Mouse (Mus musculus): ENCODE data around the gene Ltb. TPM values are rescaled to one million over a fixed set of nuclear protein-coding genes. Genes with fewer than 3 reads are reported as not detected.

Gene Ltb
- not detected for polyA plus RNA-seq (2014; fragmentation: Illumina TruSeq; extraction: RNeasy Lipid Tissue Mini Kit (QIAGEN cat#74804); ENCODE audit: low read depth, low replicate concordance)

DNA sequence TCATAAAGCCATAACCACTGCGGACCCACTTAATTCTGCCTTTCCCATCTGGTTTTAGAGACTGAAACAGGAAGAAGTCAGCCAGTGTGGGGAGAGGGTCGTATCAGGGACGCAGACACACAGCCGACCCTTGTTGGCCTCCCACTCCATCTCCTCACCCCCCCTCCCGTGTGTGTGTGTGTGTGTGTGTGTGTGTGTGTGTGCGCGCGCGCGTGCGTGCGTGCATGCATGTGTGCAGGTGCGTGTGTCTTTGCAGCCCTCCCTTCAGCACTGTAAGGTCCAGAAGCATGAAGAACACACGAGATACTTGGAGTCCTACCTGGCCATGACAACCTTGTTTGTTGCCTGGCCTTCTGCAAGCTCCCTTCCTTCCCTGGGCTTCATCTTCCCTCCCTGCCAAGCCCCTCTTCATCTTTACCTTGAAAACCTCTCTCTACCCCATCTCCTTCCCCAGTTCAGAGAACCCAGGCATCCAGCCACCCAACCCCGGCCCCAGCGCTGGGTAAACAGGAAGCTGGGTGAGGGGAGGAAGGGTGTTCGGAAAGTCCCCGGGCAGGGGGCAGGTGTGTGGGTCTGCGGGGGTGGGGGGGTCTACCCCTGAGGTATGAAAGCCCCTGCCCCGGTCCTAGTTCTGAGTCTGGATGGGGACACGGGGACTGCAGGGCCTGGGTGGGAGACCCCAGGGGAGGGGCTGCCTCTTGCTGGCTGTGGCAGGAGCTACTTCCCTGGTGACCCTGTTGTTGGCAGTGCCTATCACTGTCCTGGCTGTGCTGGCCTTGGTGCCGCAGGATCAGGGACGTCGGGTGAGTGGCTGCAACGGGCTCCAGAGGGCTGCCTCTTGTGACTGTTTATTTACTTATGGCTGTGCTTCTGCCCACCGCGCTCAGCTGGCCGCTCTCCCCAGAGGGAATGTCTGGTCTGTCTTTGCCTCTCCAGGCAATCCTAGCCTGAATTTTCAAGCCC, at the start of gene Ltb:
Ltb (plus strand) TSS at position 559 of the 963 bp plus-strand sequence.

DNA sequence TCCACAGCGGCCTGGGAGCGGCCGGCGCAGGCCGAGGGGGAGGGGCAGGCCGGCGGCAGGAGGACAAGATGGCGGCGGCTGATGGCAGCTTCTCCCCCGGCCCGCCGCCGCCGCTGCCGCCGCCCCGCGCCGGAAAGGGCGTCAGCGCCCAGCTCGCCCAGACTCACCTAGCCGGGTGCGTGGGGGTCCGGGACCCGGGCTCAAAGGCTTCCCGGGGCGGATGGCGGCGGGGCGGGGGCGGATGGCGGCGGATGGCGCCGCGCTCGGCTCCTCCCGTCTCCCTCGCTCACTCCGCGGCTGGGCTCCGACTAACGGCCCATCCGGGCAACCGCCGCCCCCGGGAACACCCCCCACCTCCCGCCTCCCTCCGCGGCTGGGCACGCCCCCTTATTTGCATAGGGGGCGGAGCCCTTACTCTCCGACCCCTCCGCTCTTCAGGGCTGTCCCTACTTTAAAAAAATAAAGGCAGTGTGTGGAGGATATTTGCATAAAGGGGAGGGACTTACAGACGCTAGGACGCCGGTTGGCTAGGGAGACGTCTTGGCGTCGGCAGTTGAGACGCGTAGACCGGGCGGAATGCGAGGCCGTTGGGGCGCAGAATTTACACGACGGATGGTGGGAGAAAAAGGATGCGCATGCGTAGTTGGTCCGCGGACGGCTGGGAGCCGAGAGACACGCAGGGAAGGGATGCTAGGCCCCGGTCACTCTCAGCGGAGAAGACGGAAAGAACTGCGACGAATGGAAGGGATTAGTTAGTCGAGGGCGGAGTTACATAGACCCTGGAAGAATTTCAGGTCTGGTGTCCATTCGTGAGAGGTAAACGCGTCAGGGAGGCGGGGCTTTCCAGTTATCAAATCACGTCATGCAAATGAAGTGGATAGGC, 29.4 kb upstream of the Ltb start, which contains the start of gene Prrc2a:
Prrc2a (minus strand) TSS at position 330 of the 883 bp plus-strand sequence.

GRCm38 (mm10) chr17:35175968-35176367, 18.3 kb upstream of the Ltb start, which contains the start of gene Aif1:
TSS of gene Aif1 (minus strand) at chr17:35176068.

GRCm38 (mm10) chr17:35187959-35188610, 6.2 kb upstream of the Ltb start, which contains the start of gene Lst1:
TSS of gene Lst1 (minus strand) at chr17:35188439.

DNA sequence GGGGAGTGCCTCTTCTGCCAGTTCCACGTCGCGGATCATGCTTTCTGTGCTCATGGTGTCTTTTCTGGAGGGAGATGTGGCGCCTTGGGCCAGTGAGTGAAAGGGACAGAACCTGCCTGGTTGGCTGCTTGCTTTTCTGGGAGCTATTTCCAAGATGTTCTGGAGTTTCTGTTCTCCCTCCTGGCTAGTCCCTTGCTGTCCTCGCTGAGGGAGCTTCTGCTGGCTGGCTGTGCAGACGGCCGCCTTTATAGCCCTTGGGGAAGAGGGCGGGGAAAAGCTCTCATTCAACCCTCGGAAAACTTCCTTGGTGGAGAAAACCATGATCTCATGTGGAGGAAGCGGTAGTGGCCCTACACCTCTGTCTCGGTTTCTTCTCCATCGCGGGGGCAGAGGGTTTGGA, 7.5 kb downstream of the Ltb start, which contains the start of gene Tnf:
Tnf (minus strand) TSS at position 221 of the 400 bp plus-strand sequence.

DNA sequence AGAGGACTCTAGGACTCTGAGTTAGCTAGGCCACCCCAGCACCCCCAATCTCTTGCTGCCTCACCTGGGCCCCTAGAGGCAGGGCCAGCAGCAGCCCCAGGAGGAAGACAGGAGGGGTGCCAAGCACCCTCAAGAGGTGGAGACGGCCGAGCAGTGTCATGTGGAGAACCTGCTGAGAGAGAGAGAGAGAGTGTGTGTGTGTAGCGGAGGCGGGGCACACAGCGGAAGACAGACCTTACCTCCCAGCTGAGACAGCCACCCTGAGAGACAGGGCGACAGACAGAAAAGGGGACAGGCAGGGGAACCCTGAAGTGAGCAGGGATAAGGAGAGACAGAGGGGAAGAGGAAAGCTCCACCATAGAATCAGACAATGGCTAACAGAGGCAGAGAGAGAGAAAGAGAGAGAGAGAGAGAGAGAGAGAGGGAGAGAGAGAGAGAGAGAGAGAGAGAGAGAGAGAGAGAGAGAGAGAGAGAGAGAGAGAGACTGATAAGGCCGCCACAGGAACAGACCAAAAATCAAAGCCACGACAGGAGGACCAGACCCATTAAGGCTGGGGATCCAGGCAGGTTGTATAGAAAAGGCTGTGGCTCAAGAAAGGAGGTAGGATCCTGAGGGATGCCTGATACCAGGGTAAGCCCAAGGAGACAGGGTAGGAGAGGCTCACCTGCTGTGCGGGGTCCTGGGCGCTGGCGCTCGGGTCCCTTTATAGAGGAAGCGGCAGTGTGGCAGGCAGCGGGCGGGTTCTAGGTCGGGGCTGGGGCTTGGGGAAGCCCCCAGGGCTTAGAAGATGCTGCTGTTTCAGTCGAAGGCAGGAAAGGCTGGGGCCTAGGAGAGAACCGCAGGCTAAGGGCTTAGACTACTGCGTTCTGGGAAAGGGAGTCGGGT, 10.5 kb downstream of the Ltb start, which contains the start of gene Lta:
Lta (minus strand) TSS at position 858 of the 886 bp plus-strand sequence.

DNA sequence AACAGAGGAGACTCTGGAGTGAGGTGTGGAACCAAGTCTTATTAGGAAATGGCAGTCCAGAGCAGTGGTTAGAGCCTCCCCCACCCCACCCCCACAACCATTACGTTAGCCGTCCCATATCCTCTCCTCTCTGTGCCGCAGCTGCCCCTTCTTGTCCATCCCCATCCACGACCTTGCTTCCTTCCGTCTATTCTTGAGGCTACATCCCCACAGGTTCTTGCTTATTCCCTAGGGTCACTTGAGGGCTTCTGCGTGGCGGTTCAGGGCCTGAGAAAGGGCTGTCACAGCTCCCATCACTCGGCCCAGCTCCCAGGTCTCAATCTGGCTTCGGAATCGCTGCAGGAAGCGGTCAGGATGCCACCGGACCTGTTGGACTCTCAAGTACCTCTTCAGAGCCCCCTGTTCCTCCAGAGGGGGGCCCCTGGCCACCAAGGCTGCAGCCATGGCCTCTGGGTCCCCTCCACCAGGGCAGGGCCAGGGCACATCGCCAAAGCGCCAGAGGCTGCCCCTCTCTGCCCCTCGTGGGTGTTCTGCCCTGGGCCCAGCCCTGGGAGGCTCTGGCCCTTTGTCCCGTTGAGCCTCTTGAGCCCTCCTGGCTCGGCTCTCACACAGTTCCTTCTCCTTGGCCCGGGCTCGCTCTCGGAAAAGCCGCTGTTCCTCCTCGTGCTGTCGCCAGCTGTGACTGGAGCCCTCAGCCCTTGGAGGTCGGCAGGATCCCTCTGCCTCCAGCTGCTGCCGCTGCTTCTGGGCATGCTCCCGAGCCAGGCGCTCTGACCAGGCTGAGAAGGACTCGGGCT, 26.1 kb downstream of the Ltb start, which contains the start of gene Gm16181:
Gm16181 (plus strand) TSS at position 679 of the 797 bp plus-strand sequence.

DNA sequence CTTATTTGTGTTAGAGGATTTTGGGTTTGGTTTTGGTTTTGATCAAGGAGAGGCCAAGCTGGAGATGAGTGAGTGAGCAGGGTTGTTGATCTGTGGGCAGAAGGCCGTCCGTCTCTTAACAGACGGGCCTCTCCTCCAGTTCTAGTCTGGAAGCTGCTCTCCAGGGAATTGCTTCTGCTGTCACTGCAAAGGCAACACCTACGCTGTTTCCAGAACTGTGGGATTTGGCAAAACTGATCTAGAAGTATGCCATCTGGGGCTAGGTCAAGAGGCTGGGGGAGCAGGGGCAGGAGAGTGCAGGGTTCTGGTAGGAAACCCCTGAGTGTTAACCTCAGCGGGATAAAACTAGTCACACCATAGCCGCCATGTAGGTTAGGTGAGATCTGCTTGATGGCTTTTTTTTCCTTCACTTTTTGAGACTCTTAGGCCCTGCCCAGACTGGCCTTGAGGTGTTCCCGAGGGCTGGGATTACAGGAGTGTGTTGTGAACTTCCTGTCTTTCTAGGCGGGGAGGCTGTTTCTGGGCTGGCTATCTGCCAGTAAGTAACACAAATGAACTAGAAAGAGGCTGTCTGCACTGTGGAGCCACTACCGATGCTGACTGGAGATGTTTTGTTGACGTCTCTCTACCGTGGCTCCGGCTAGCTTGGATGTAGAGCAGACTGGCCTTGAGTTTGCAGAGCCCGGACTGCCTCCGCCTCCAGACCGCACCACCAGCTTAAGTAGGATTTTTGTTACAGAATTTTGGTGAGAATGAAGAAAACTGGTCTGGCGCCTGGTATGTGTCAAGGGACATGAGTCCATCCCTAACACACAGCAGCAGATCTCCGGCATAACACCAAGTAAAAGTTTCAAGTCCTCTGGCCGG, 39.1 kb downstream of the Ltb start, which contains the start of gene Atp6v1g2:
Atp6v1g2 (plus strand) TSS at position 547 of the 867 bp plus-strand sequence.

DNA sequence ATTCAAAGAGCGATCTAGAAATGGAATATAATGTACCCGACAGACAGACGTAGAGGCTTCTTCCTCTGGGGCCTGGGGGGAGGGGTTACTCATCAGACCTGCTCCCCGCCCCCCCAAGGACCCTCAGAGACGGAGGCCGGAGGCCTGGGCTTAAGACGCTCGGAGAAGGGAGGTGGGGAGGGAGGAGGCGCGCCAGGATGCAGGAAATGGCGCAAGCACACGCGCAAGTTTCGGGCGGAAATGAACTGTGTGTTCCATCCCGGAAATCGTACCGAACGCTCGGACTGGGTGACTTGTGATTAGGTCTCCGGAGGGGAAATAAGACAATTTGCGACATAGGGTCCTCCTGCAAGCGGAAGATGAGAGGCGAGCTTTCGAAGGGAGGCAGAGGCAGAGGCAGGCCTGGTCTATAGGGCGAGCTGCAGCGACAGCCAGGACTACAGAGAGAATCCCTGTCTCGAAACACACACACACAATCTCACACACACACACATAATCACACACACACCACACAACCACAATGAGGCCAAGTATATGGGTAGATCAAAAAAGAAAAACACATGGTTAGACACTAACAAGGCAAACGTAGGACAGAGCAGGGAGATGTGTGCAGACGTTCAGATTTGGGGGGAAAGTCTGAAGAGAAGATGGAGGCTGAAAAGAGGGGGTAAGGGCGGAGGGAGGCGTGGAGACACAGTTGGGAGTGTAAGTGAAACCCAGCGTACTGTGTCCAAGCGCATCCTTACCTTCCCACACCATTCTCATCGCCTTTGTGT, 41.6 kb downstream of the Ltb start, which contains the start of gene Nfkbil1:
Nfkbil1 (minus strand) TSS at position 179 of the 776 bp plus-strand sequence.

DNA sequence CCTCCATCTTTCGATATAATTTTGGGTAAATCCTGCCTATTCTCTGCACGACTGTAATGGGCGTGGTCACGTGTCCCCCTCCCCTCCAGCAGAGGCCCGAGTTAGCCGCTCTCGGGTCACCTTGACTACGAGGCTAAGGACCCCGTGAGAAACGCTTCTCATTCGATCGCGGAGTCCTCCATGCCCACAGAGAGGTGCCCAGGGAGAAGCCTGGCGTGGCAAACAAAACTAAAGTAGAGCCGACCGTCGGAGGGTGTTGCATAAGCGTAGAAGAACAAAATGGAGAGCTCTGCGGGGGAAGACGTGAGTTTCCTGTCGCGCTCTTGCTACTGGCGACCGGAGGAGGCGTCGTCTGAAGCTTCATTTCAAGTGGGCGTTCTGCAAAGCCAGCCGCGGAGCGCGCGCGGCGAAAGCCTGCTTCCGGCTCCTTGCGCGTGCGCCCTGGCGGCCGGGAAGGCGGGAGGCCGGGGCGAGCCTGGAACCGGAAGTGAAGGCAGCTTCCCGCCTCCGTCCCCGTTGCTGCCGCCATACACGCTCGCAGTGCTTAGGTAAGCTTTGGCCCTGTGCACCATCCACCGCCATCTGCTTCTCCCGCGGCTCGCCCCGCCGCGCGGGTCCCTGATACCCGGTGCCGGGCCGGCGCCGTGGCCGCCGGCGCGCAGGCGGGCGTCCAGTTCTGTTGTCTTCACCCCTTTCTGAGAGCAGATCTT, 47.2 kb downstream of the Ltb start, which contains the start of gene Ddx39b:
Ddx39b (plus strand) TSS at position 442 of the 710 bp plus-strand sequence.

Other genes with a start within 250 kb of the Ltb start
- 1.3 TPM for gene Hspa1b, start 235.2 kb upstream of the Ltb start, polyA plus RNA-seq (2014; fragmentation: Illumina TruSeq; extraction: RNeasy Lipid Tissue Mini Kit (QIAGEN cat#74804); ENCODE audit: low read depth, low replicate concordance)
- not detected for gene Gm20481, start 224.5 kb upstream of the Ltb start, polyA plus RNA-seq (2014; fragmentation: Illumina TruSeq; extraction: RNeasy Lipid Tissue Mini Kit (QIAGEN cat#74804); ENCODE audit: low read depth, low replicate concordance)
- not detected for gene Hspa1a, start 222.3 kb upstream of the Ltb start, polyA plus RNA-seq (2014; fragmentation: Illumina TruSeq; extraction: RNeasy Lipid Tissue Mini Kit (QIAGEN cat#74804); ENCODE audit: low read depth, low replicate concordance)
- gene Hspa1l, start 221.7 kb upstream of the Ltb start, polyA plus RNA-seq (2014; fragmentation: Illumina TruSeq; extraction: RNeasy Lipid Tissue Mini Kit (QIAGEN cat#74804); ENCODE audit: low read depth, low replicate concordance) = not detected
- gene Lsm2, start 212.6 kb upstream of the Ltb start, polyA plus RNA-seq (2014; fragmentation: Illumina TruSeq; extraction: RNeasy Lipid Tissue Mini Kit (QIAGEN cat#74804); ENCODE audit: low read depth, low replicate concordance) = 12.7 TPM
- 1.2 TPM for gene Vars, start 193.5 kb upstream of the Ltb start, polyA plus RNA-seq (2014; fragmentation: Illumina TruSeq; extraction: RNeasy Lipid Tissue Mini Kit (QIAGEN cat#74804); ENCODE audit: low read depth, low replicate concordance)
- not detected for gene Vwa7, start 177.9 kb upstream of the Ltb start, polyA plus RNA-seq (2014; fragmentation: Illumina TruSeq; extraction: RNeasy Lipid Tissue Mini Kit (QIAGEN cat#74804); ENCODE audit: low read depth, low replicate concordance)
- not detected for gene Sapcd1, start 166.4 kb upstream of the Ltb start, polyA plus RNA-seq (2014; fragmentation: Illumina TruSeq; extraction: RNeasy Lipid Tissue Mini Kit (QIAGEN cat#74804); ENCODE audit: low read depth, low replicate concordance)
- gene Msh5, start 147.7 kb upstream of the Ltb start, polyA plus RNA-seq (2014; fragmentation: Illumina TruSeq; extraction: RNeasy Lipid Tissue Mini Kit (QIAGEN cat#74804); ENCODE audit: low read depth, low replicate concordance) = 1.1 TPM
- 5.7 TPM for gene Clic1, start 144.5 kb upstream of the Ltb start, polyA plus RNA-seq (2014; fragmentation: Illumina TruSeq; extraction: RNeasy Lipid Tissue Mini Kit (QIAGEN cat#74804); ENCODE audit: low read depth, low replicate concordance)
- not detected for gene Ddah2, start 135.4 kb upstream of the Ltb start, polyA plus RNA-seq (2014; fragmentation: Illumina TruSeq; extraction: RNeasy Lipid Tissue Mini Kit (QIAGEN cat#74804); ENCODE audit: low read depth, low replicate concordance)
- gene Ly6g6c, start 129.1 kb upstream of the Ltb start, polyA plus RNA-seq (2014; fragmentation: Illumina TruSeq; extraction: RNeasy Lipid Tissue Mini Kit (QIAGEN cat#74804); ENCODE audit: low read depth, low replicate concordance) = not detected
- not detected for gene Mpig6b, start 128.3 kb upstream of the Ltb start, polyA plus RNA-seq (2014; fragmentation: Illumina TruSeq; extraction: RNeasy Lipid Tissue Mini Kit (QIAGEN cat#74804); ENCODE audit: low read depth, low replicate concordance)
- gene Ly6g6e, start 117.5 kb upstream of the Ltb start, polyA plus RNA-seq (2014; fragmentation: Illumina TruSeq; extraction: RNeasy Lipid Tissue Mini Kit (QIAGEN cat#74804); ENCODE audit: low read depth, low replicate concordance) = not detected
- gene Ly6g6d, start 116.4 kb upstream of the Ltb start, polyA plus RNA-seq (2014; fragmentation: Illumina TruSeq; extraction: RNeasy Lipid Tissue Mini Kit (QIAGEN cat#74804); ENCODE audit: low read depth, low replicate concordance) = not detected
- gene Ly6g6f, start 108.8 kb upstream of the Ltb start, polyA plus RNA-seq (2014; fragmentation: Illumina TruSeq; extraction: RNeasy Lipid Tissue Mini Kit (QIAGEN cat#74804); ENCODE audit: low read depth, low replicate concordance) = not detected
- 4.4 TPM for gene Abhd16a, start 105.2 kb upstream of the Ltb start, polyA plus RNA-seq (2014; fragmentation: Illumina TruSeq; extraction: RNeasy Lipid Tissue Mini Kit (QIAGEN cat#74804); ENCODE audit: low read depth, low replicate concordance)
- not detected for gene Ly6g5c, start 86.2 kb upstream of the Ltb start, polyA plus RNA-seq (2014; fragmentation: Illumina TruSeq; extraction: RNeasy Lipid Tissue Mini Kit (QIAGEN cat#74804); ENCODE audit: low read depth, low replicate concordance)
- not detected for gene Ly6g5b, start 79.0 kb upstream of the Ltb start, polyA plus RNA-seq (2014; fragmentation: Illumina TruSeq; extraction: RNeasy Lipid Tissue Mini Kit (QIAGEN cat#74804); ENCODE audit: low read depth, low replicate concordance)
- gene Gpank1, start 73.0 kb upstream of the Ltb start, polyA plus RNA-seq (2014; fragmentation: Illumina TruSeq; extraction: RNeasy Lipid Tissue Mini Kit (QIAGEN cat#74804); ENCODE audit: low read depth, low replicate concordance) = 1.4 TPM
- 97.4 TPM for gene Csnk2b, start 72.4 kb upstream of the Ltb start, polyA plus RNA-seq (2014; fragmentation: Illumina TruSeq; extraction: RNeasy Lipid Tissue Mini Kit (QIAGEN cat#74804); ENCODE audit: low read depth, low replicate concordance)
- 1.3 TPM for gene D17H6S53E, start 68.1 kb upstream of the Ltb start, polyA plus RNA-seq (2014; fragmentation: Illumina TruSeq; extraction: RNeasy Lipid Tissue Mini Kit (QIAGEN cat#74804); ENCODE audit: low read depth, low replicate concordance)
- 85.5 TPM for gene Apom, start 62.4 kb upstream of the Ltb start, polyA plus RNA-seq (2014; fragmentation: Illumina TruSeq; extraction: RNeasy Lipid Tissue Mini Kit (QIAGEN cat#74804); ENCODE audit: low read depth, low replicate concordance)
- 5.2 TPM for gene Bag6, start 59.3 kb upstream of the Ltb start, polyA plus RNA-seq (2014; fragmentation: Illumina TruSeq; extraction: RNeasy Lipid Tissue Mini Kit (QIAGEN cat#74804); ENCODE audit: low read depth, low replicate concordance)
- 3.7 TPM for gene Prrc2a, start 29.5 kb upstream of the Ltb start, polyA plus RNA-seq (2014; fragmentation: Illumina TruSeq; extraction: RNeasy Lipid Tissue Mini Kit (QIAGEN cat#74804); ENCODE audit: low read depth, low replicate concordance)
- gene Aif1, start 18.4 kb upstream of the Ltb start, polyA plus RNA-seq (2014; fragmentation: Illumina TruSeq; extraction: RNeasy Lipid Tissue Mini Kit (QIAGEN cat#74804); ENCODE audit: low read depth, low replicate concordance) = 7.5 TPM
- not detected for gene Lst1, start 6.0 kb upstream of the Ltb start, polyA plus RNA-seq (2014; fragmentation: Illumina TruSeq; extraction: RNeasy Lipid Tissue Mini Kit (QIAGEN cat#74804); ENCODE audit: low read depth, low replicate concordance)
- gene Tnf, start 7.6 kb downstream of the Ltb start, polyA plus RNA-seq (2014; fragmentation: Illumina TruSeq; extraction: RNeasy Lipid Tissue Mini Kit (QIAGEN cat#74804); ENCODE audit: low read depth, low replicate concordance) = 0.26 TPM
- not detected for gene Lta, start 10.9 kb downstream of the Ltb start, polyA plus RNA-seq (2014; fragmentation: Illumina TruSeq; extraction: RNeasy Lipid Tissue Mini Kit (QIAGEN cat#74804); ENCODE audit: low read depth, low replicate concordance)
- gene Gm16181, start 26.4 kb downstream of the Ltb start, polyA plus RNA-seq (2014; fragmentation: Illumina TruSeq; extraction: RNeasy Lipid Tissue Mini Kit (QIAGEN cat#74804); ENCODE audit: low read depth, low replicate concordance) = not detected
- 2.6 TPM for gene Atp6v1g2, start 39.2 kb downstream of the Ltb start, polyA plus RNA-seq (2014; fragmentation: Illumina TruSeq; extraction: RNeasy Lipid Tissue Mini Kit (QIAGEN cat#74804); ENCODE audit: low read depth, low replicate concordance)
- gene Nfkbil1, start 41.4 kb downstream of the Ltb start, polyA plus RNA-seq (2014; fragmentation: Illumina TruSeq; extraction: RNeasy Lipid Tissue Mini Kit (QIAGEN cat#74804); ENCODE audit: low read depth, low replicate concordance) = 0.87 TPM
- gene Ddx39b, start 47.3 kb downstream of the Ltb start, polyA plus RNA-seq (2014; fragmentation: Illumina TruSeq; extraction: RNeasy Lipid Tissue Mini Kit (QIAGEN cat#74804); ENCODE audit: low read depth, low replicate concordance) = 7.4 TPM
- gene H2-D1, start 68.3 kb downstream of the Ltb start, polyA plus RNA-seq (2014; fragmentation: Illumina TruSeq; extraction: RNeasy Lipid Tissue Mini Kit (QIAGEN cat#74804); ENCODE audit: low read depth, low replicate concordance) = 78.7 TPM
- 18.4 TPM for gene H2-Q1, start 126.0 kb downstream of the Ltb start, polyA plus RNA-seq (2014; fragmentation: Illumina TruSeq; extraction: RNeasy Lipid Tissue Mini Kit (QIAGEN cat#74804); ENCODE audit: low read depth, low replicate concordance)
- 2.7 TPM for gene H2-Q2, start 147.8 kb downstream of the Ltb start, polyA plus RNA-seq (2014; fragmentation: Illumina TruSeq; extraction: RNeasy Lipid Tissue Mini Kit (QIAGEN cat#74804); ENCODE audit: low read depth, low replicate concordance)
- gene H2-Q4, start 185.2 kb downstream of the Ltb start, polyA plus RNA-seq (2014; fragmentation: Illumina TruSeq; extraction: RNeasy Lipid Tissue Mini Kit (QIAGEN cat#74804); ENCODE audit: low read depth, low replicate concordance) = 22.6 TPM
- gene H2-Q6, start 230.4 kb downstream of the Ltb start, polyA plus RNA-seq (2014; fragmentation: Illumina TruSeq; extraction: RNeasy Lipid Tissue Mini Kit (QIAGEN cat#74804); ENCODE audit: low read depth, low replicate concordance) = 10.0 TPM
- gene H2-Q7, start 244.7 kb downstream of the Ltb start, polyA plus RNA-seq (2014; fragmentation: Illumina TruSeq; extraction: RNeasy Lipid Tissue Mini Kit (QIAGEN cat#74804); ENCODE audit: low read depth, low replicate concordance) = 6.8 TPM